Mouse (Mus musculus): ENCODE measurements at regions not wholly inside any gene's neighbourhood (a gene's known extent, or its start where the extent isn't known, plus 50 kb on each side); places are given as distances from the start of the nearest gene placed in this dataset.

DNA sequence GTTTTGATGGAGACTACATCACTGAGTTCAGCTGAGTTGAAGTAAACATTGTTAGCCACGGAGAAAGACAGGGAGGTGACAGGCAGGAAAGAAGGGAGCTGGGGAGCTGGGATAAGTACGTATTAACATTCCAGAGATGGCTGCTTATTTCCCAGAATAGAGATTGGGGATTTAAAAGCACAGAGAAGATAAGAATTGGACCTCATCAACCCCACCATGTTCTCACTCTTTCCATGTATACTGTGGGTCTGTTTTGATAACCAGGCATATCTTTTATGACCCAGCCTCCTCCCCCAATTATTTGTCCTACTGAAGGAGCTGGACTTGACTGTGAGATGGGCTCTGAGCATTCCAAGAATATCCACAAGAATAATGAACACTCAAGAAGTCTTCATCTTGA is 61.4 kb upstream of the Cd28 start:
- H3K27me3 ChIP-seq (ENCODE audit: control insufficient read depth, insufficient read depth, low read length): no peaks in the 10 kb centered on the region
- H3K36me3 ChIP-seq (ENCODE audit: control insufficient read depth, insufficient read depth, low read length): no peaks in the 10 kb centered on the region

DNA sequence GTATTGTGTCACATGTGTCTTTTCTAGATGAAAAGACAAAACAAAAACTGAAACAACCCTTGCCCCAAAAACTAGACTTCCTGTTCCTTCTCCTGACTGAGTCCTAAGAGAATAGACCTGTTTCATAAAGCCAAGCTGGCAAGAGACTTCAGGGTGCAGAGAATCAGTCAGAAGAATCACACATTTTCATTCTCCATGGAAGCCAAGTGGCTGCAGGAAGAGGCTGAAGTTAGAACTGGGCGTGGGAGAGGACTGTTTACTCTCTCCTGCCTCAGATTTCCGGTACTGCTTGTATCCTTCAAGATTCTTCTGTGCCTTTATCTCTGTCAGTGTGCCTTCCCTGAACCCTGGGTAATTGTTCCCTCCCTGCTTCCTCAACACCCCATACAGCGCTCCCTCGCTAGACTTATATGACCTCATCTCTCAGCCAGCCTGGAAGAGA is 64.0 kb upstream of the Cd28 start:
- DNase-seq (ENCODE audit: low spot score, missing footprints): no peak
- Histone ChIP-seq H3K36me3 (ENCODE audit: control insufficient read depth, insufficient read depth, low read length) (no peaks in the 10 kb centered on the region), H3K9me3 (ENCODE audit: control insufficient read depth, low read length) (no peaks in the 10 kb centered on the region), H3K27me3 (ENCODE audit: control insufficient read depth, insufficient read depth, low read length) (no peaks in the 10 kb centered on the region), H3K27ac (ENCODE audit: low read depth, low read length) (no peak overlapping the region), H3K4me3 (ENCODE audit: low read depth, low read length) (no peak overlapping the region), H3K9ac (ENCODE audit: low read length) (no peak overlapping the region), H3K4me2 (no peak overlapping the region), H3K4me1 (ENCODE audit: control insufficient read depth, insufficient read depth, low read length) (no peaks in the 10 kb centered on the region)
- WGBS: 73% methylated on average over 4 of the region's 4 CpGs
- no peak for ATAC-seq (ENCODE audit: low FRiP score)

More for the DNA sequence above, 61.4 kb upstream of the Cd28 start:
- Histone ChIP-seq H3K4me1 (ENCODE audit: control insufficient read depth, insufficient read depth, low read length) (no peaks in the 10 kb centered on the region), H3K4me2 (no peak overlapping the region), H3K4me3 (ENCODE audit: low read depth, low read length) (no peak overlapping the region), H3K9ac (ENCODE audit: low read length) (no peak overlapping the region), H3K9me3 (ENCODE audit: control insufficient read depth, low read length) (no peaks in the 10 kb centered on the region), H3K27ac (ENCODE audit: low read depth, low read length) (no peak overlapping the region)
- no peak for ATAC-seq (ENCODE audit: low FRiP score)
- no peak for DNase-seq (ENCODE audit: low spot score, missing footprints)
- WGBS: 67% methylated on average over 2 of the region's 2 CpGs

DNA sequence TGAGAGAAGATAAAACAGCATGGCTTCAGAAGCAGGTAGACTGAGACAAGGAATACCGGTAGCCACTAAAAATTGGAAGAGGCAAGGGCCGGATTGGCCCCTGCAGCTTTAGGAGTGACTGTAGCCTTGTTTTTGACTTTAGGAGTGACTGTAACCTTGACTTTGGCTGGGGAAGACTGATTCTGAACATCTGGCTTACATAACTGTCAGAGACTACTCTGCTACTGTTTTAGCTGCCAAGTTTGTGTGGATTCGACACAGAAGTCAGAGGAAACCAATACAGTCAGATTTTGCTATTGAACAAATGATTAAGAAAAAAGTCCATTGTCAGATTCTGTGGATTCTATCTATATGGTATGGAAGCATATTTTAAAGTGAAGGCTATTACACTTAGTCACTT is 66.4 kb upstream of the Cd28 start:
- Histone ChIP-seq H3K4me2 (no peak overlapping the region), H3K4me1 (ENCODE audit: control insufficient read depth, insufficient read depth, low read length) (no peaks in the 10 kb centered on the region), H3K27ac (ENCODE audit: low read depth, low read length) (no peak overlapping the region), H3K9me3 (ENCODE audit: control insufficient read depth, low read length) (no peaks in the 10 kb centered on the region), H3K9ac (ENCODE audit: low read length) (no peak overlapping the region), H3K4me3 (ENCODE audit: low read depth, low read length) (no peak overlapping the region), H3K27me3 (ENCODE audit: control insufficient read depth, insufficient read depth, low read length) (no peaks in the 10 kb centered on the region), H3K36me3 (ENCODE audit: control insufficient read depth, insufficient read depth, low read length) (no peaks in the 10 kb centered on the region)
- WGBS: 86% methylated on average over 3 of the region's 3 CpGs
- DNase-seq (ENCODE audit: low spot score, missing footprints): no peak
- ATAC-seq (ENCODE audit: low FRiP score): no peak

DNA sequence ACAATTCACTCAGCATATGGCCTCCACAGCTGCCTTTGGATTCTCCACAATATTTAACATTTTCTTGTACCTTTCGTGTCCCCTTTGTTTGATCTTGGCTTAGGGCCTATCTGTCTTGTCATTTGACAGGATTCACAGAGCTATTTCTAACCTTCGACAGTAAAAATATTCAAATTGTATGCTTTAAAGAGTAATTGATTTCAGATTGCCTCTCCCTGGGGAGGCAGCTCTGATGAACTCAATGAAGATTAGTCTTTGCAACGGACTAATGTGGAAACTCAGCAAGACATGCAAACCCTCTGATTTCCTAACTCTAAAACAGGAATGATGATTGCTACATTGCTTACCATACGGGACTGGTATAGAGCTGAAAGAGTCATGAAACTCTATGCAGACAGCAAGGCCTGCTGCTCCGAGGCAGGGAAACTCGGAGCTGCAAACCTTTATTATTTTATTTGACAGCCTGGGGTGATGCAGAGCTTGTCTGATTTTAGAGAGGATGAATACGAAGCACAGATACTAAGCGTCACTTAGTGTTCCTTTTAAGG is 67.2 kb upstream of the Cd28 start:
- 72% methylated on average over 8 of the region's 8 CpGs for WGBS
- ATAC-seq (ENCODE audit: low FRiP score) (no peak), DNase-seq (ENCODE audit: low spot score, missing footprints) (no peak)
- H3K9me3 ChIP-seq (ENCODE audit: control insufficient read depth, low read length): no peaks in the 10 kb centered on the region
- no peak overlapping the region for H3K4me3 ChIP-seq (ENCODE audit: low read depth, low read length)
- no peak overlapping the region for H3K27ac ChIP-seq (ENCODE audit: low read depth, low read length)
- H3K4me2 ChIP-seq: no peak overlapping the region
- H3K27me3 ChIP-seq (ENCODE audit: control insufficient read depth, insufficient read depth, low read length): no peaks in the 10 kb centered on the region
- no peaks in the 10 kb centered on the region for H3K36me3 ChIP-seq (ENCODE audit: control insufficient read depth, insufficient read depth, low read length)
- no peak overlapping the region for H3K9ac ChIP-seq (ENCODE audit: low read length)
- H3K4me1 ChIP-seq (ENCODE audit: control insufficient read depth, insufficient read depth, low read length): no peaks in the 10 kb centered on the region

DNA sequence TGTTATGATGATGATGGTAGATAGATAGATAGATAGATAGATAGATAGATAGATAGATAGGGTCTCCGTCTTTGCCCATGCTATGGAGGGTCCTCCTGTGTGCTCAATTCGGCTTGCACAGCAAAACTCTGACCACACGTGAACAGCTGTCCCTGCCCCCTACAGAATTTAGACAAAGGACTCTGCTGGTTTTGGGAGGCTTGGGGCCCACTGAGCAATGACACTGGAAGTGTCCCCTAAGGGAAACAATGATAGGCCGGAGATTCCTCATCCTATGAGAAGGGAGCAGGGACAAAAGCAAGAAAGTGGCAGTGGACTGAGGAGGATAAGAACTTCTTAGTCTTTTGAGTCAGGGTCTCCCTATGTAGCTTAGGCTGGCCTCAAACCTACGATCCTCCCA is 69.8 kb upstream of the Cd28 start:
- no peak overlapping the region for H3K9ac ChIP-seq (ENCODE audit: low read length)
- H3K4me3 ChIP-seq (ENCODE audit: low read depth, low read length): no peak overlapping the region
- no peak overlapping the region for H3K4me2 ChIP-seq
- no peaks in the 10 kb centered on the region for H3K36me3 ChIP-seq (ENCODE audit: control insufficient read depth, insufficient read depth, low read length)
- H3K4me1 ChIP-seq (ENCODE audit: control insufficient read depth, insufficient read depth, low read length): no peaks in the 10 kb centered on the region
- DNase-seq (ENCODE audit: low spot score, missing footprints) (no peak), ATAC-seq (ENCODE audit: low FRiP score) (no peak)
- no peak overlapping the region for H3K27ac ChIP-seq (ENCODE audit: low read depth, low read length)
- H3K27me3 ChIP-seq (ENCODE audit: control insufficient read depth, insufficient read depth, low read length): no peaks in the 10 kb centered on the region
- H3K9me3 ChIP-seq (ENCODE audit: control insufficient read depth, low read length): no peaks in the 10 kb centered on the region
- WGBS: 67% methylated on average over 5 of the region's 5 CpGs

DNA sequence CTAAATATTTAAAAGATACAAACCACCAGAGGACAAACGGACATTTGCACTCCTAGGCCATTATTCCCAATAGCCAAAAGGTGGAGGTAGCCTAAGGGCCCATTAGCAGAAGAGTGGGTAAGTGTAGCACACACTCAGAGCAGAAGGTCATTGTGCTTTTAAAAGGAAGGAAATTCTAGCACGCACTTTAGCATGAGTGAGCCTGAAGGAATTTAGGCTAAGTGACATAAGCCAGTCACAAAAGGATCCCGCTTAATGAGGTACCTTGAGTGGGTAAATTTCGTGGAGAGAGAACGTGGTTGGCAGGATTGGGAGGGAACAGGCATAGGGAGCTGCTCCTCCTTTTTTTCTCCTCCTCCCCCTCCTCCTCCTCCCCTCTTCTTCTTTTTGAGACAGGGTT is 70.4 kb upstream of the Cd28 start:
- no peak for ATAC-seq (ENCODE audit: low FRiP score)

DNA sequence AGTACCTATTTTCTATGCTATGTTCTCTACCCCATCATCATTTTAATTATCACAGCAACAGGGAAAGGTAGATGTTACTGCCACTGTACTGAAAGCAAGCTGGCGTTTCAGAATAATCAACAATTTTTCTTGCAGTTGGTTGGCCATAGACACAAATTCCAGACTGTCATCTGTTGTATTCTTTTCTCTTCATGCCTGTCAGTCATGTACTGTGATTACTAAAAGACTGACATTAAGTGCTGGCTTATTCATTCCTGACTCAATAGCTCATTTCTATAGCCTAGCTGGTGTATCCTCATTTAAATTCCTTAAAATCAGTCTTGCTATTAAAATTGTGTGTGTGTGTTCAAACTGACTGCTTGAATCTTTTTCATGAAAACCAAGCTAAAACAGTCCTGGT is 71.4 kb upstream of the Cd28 start:
- Histone ChIP-seq H3K4me2 (no peak overlapping the region), H3K27ac (ENCODE audit: low read depth, low read length) (no peak overlapping the region), H3K36me3 (ENCODE audit: control insufficient read depth, insufficient read depth, low read length) (no peaks in the 10 kb centered on the region), H3K27me3 (ENCODE audit: control insufficient read depth, insufficient read depth, low read length) (no peaks in the 10 kb centered on the region), H3K9ac (ENCODE audit: low read length) (no peak overlapping the region), H3K4me1 (ENCODE audit: control insufficient read depth, insufficient read depth, low read length) (no peaks in the 10 kb centered on the region), H3K4me3 (ENCODE audit: low read depth, low read length) (no peak overlapping the region), H3K9me3 (ENCODE audit: control insufficient read depth, low read length) (no peaks in the 10 kb centered on the region)
- ATAC-seq (ENCODE audit: low FRiP score) (no peak), DNase-seq (ENCODE audit: low spot score, missing footprints) (no peak)
- 65% methylated on average over 1 of the region's 1 CpGs for WGBS

More for the DNA sequence above, 70.4 kb upstream of the Cd28 start:
- Histone ChIP-seq H3K27me3 (ENCODE audit: control insufficient read depth, insufficient read depth, low read length) (no peaks in the 10 kb centered on the region), H3K4me1 (ENCODE audit: control insufficient read depth, insufficient read depth, low read length) (no peaks in the 10 kb centered on the region), H3K36me3 (ENCODE audit: control insufficient read depth, insufficient read depth, low read length) (no peaks in the 10 kb centered on the region), H3K9me3 (ENCODE audit: control insufficient read depth, low read length) (no peaks in the 10 kb centered on the region), H3K9ac (ENCODE audit: low read length) (no peak overlapping the region), H3K4me2 (no peak overlapping the region), H3K4me3 (ENCODE audit: low read depth, low read length) (no peak overlapping the region), H3K27ac (ENCODE audit: low read depth, low read length) (no peak overlapping the region)
- no peak for DNase-seq (ENCODE audit: low spot score, missing footprints)
- 60% methylated on average over 5 of the region's 5 CpGs for WGBS

DNA sequence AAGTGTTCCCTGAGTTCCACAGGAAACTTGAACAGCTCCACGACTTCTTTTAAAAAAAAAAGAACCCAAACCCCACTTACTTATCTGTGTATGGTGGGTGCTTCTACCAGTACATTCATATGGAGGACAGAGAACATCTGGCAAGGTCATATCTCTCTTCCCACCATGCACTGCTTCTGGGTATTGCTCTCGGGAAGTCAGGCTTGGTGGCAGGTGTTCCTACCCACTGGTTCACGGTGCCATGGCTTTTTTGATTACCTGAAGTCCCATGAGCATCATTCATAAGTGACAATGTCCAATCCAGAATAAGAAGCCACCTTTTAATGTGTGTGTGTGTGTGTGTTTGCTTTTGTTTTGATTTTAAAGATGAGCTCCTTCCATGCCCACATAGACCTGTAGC is 73.8 kb upstream of the Cd28 start:
- Histone ChIP-seq H3K4me2 (no peak overlapping the region), H3K27ac (ENCODE audit: low read depth, low read length) (no peak overlapping the region), H3K9ac (ENCODE audit: low read length) (no peak overlapping the region), H3K4me3 (ENCODE audit: low read depth, low read length) (no peak overlapping the region), H3K36me3 (ENCODE audit: control insufficient read depth, insufficient read depth, low read length) (no peaks in the 10 kb centered on the region), H3K4me1 (ENCODE audit: control insufficient read depth, insufficient read depth, low read length) (no peaks in the 10 kb centered on the region), H3K27me3 (ENCODE audit: control insufficient read depth, insufficient read depth, low read length) (no peaks in the 10 kb centered on the region), H3K9me3 (ENCODE audit: control insufficient read depth, low read length) (no peaks in the 10 kb centered on the region)
- ATAC-seq (ENCODE audit: low FRiP score) (no peak), DNase-seq (ENCODE audit: low spot score, missing footprints) (no peak)
- 75% methylated on average over 3 of the region's 3 CpGs for WGBS

DNA sequence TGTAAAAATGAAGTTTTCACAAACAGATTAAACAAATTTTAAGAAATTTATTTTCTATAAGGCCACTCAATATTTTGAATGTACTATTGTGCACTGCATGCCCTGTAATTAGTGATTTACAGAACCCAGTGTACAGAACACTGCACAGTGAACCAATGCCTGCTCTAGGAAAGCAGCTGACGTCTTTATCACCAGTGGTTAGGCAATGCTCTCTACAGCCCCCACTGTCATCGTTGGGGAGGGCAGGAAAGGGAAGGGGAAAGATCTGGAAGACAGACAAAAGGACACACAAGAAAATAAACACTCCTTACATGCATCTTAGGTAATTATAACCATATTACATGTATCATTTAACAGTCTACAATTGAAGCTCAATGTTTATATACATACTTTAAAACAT is 74.4 kb upstream of the Cd28 start:
- WGBS: 53% methylated on average over 2 of the region's 2 CpGs
- Histone ChIP-seq H3K9me3 (ENCODE audit: control insufficient read depth, low read length) (no peaks in the 10 kb centered on the region), H3K4me1 (ENCODE audit: control insufficient read depth, insufficient read depth, low read length) (no peaks in the 10 kb centered on the region), H3K27ac (ENCODE audit: low read depth, low read length) (no peak overlapping the region), H3K36me3 (ENCODE audit: control insufficient read depth, insufficient read depth, low read length) (no peaks in the 10 kb centered on the region), H3K9ac (ENCODE audit: low read length) (no peak overlapping the region), H3K27me3 (ENCODE audit: control insufficient read depth, insufficient read depth, low read length) (no peaks in the 10 kb centered on the region), H3K4me2 (no peak overlapping the region), H3K4me3 (ENCODE audit: low read depth, low read length) (no peak overlapping the region)
- DNase-seq (ENCODE audit: low spot score, missing footprints): no peak
- ATAC-seq (ENCODE audit: low FRiP score): no peak

DNA sequence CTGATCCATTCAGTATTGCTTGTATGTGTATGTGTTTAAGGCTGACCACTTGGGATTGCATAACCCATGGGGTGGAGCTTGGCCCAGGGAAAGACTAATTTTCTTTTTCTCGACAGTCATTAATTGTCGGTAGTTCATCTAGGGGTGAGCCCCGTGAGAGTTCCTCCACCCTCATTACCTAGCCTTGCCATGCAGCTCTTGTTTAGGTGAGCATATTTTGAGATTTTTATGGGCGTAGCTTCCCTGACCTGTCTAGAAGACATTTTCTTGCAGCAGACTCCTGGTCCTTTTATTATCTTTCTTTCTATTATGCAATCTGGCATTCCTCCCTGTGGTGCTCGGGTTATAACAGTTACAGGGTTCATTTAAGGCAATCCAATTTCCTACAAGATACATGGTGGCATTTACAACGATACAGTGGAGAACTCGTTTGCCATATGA is 74.4 kb upstream of the Raph1 start:
- Histone ChIP-seq H3K4me3 (ENCODE audit: low read depth, low read length) (no peak overlapping the region), H3K4me2 (no peak overlapping the region), H3K27ac (ENCODE audit: low read depth, low read length) (no peak overlapping the region), H3K36me3 (ENCODE audit: control insufficient read depth, insufficient read depth, low read length) (no peaks in the 10 kb centered on the region), H3K9ac (ENCODE audit: low read length) (no peak overlapping the region), H3K4me1 (ENCODE audit: control insufficient read depth, insufficient read depth, low read length) (no peaks in the 10 kb centered on the region), H3K9me3 (ENCODE audit: control insufficient read depth, low read length) (no peaks in the 10 kb centered on the region), H3K27me3 (ENCODE audit: control insufficient read depth, insufficient read depth, low read length) (no peaks in the 10 kb centered on the region)
- DNase-seq (ENCODE audit: low spot score, missing footprints) (no peak), ATAC-seq (ENCODE audit: low FRiP score) (no peak)
- 87% methylated on average over 7 of the region's 7 CpGs for WGBS

Measured in midbrain, embryonic 11.5 days (tissue).